Mouse (Mus musculus): Measurements from ENCODE around the gene Znfx1. TPM values are rescaled to one million over a fixed set of nuclear protein-coding genes. Genes with fewer than 3 reads are reported as not detected.

Znfx1 gene
- polyA plus RNA-seq, 1 experiment from 2014 or later: 10.2 TPM

DNA sequence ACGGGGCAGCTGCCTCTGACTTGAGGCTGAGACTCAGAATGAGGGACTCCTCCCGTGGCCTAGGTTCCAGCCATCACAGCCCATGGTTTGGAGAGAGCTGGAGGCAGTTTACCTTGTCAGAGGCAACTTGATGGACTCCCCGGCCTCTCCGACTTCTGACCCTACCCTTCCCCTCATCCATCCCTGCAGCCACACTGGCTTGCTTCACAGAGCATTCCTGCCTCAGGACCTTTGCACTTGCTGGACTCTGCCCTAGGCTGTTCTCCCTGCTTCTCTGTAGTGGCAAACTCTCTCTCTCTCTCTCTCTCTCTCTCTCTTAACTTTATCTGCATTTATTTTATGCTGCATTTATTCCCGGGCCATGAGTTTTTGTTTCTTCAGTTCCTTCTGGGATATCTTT is 24.0 kb upstream of the Znfx1 start:
- Histone ChIP-seq H3K4me3 (ENCODE audit: low read depth, low read length) (no peak overlapping the region), H3K9me3 (ENCODE audit: control insufficient read depth, low read length) (no peaks in the 10 kb centered on the region), H3K9ac (ENCODE audit: low read depth, low read length) (no peak overlapping the region), H3K4me2 (ENCODE audit: low read depth, low read length) (no peak overlapping the region), H3K36me3 (ENCODE audit: control insufficient read depth, insufficient read depth, low read length) (no peaks in the 10 kb centered on the region), H3K27ac (replicated peaks; ENCODE audit: low read depth, low read length) (no peak overlapping the region), H3K27me3 (replicated peaks; ENCODE audit: control insufficient read depth, insufficient read depth, low read length) (no peaks in the 10 kb centered on the region), H3K4me1 (ENCODE audit: control insufficient read depth, insufficient read depth, low read length) (no peaks in the 10 kb centered on the region)
- 78% methylated on average over 5 of the region's 5 CpGs for WGBS
- ATAC-seq (ENCODE audit: low read depth): no peak
- DNase-seq (ENCODE audit: low spot score): no peak

DNA sequence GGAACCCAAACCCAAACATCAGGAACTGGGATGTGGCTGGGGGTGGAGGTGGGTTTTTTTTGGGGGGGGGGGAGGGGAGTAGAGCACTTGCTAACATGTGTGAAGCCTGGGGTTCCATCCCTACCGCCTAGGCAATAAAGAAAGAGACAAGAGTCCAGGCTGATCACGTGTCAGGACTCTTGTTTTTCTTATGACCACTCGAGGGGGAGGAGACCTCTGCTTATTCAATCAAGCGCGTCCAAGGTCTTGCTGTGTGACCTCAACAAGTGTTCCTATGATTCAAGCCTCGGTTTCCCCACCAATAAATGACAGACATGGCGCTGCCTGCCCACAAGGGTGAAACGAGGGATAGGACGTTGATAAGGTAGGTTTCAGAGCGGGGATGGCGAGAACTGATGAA is 23.3 kb upstream of the Znfx1 start:
- no peaks in the 10 kb centered on the region for H3K4me1 ChIP-seq (ENCODE audit: control insufficient read depth, insufficient read depth, low read length)
- no peak for DNase-seq (ENCODE audit: low spot score)
- H3K4me2 ChIP-seq (ENCODE audit: low read depth, low read length): no peak overlapping the region
- H3K9me3 ChIP-seq (ENCODE audit: control insufficient read depth, low read length): no peaks in the 10 kb centered on the region
- ATAC-seq (ENCODE audit: low read depth): no peak
- no peaks in the 10 kb centered on the region for H3K27me3 ChIP-seq (replicated peaks; ENCODE audit: control insufficient read depth, insufficient read depth, low read length)
- H3K36me3 ChIP-seq (ENCODE audit: control insufficient read depth, insufficient read depth, low read length): no peaks in the 10 kb centered on the region
- H3K4me3 ChIP-seq (ENCODE audit: low read depth, low read length): no peak overlapping the region
- 66% methylated on average over 11 of the region's 11 CpGs for WGBS
- H3K27ac ChIP-seq (replicated peaks; ENCODE audit: low read depth, low read length): no peak overlapping the region
- no peak overlapping the region for H3K9ac ChIP-seq (ENCODE audit: low read depth, low read length)

DNA sequence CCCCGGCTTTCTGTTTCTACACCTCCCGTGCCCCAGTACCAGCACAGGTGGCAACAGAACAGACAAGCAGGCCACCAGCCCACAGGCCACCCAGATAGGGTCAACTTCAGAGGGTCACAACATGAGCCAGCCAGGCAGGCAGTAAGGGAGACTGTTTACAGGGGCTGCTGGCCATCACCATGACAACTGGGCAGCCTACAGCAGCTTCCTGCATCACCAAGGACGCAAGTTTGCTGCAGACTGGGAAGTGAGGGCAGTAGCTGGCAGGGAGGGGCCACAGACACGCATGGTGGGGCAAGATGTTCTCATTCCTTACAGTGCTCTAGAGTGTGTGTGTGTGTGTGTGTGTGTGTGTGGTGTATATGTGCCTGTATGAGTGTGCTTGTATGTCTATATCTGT is 18.8 kb upstream of the Znfx1 start:
- peaks cover 16% of the 10 kb centered on the region; the same call in 1 of the 2 replicates for H3K4me1 ChIP-seq (ENCODE audit: control insufficient read depth, insufficient read depth, low read length)
- H3K27ac ChIP-seq (replicated peaks; ENCODE audit: low read depth, low read length): no peak overlapping the region
- 0 out of 2 replicates have a peak, but pooled peaks have one; percentile 8 for ATAC-seq (ENCODE audit: low read depth)
- no peak overlapping the region for H3K9ac ChIP-seq (ENCODE audit: low read depth, low read length)
- H3K9me3 ChIP-seq (ENCODE audit: control insufficient read depth, low read length): no peaks in the 10 kb centered on the region
- H3K4me3 ChIP-seq (ENCODE audit: low read depth, low read length): no peak overlapping the region
- H3K27me3 ChIP-seq (replicated peaks; ENCODE audit: control insufficient read depth, insufficient read depth, low read length): no peaks in the 10 kb centered on the region
- 35% methylated on average over 4 of the region's 4 CpGs for WGBS
- DNase-seq (ENCODE audit: low spot score): peak; percentile 45
- no peaks in the 10 kb centered on the region for H3K36me3 ChIP-seq (ENCODE audit: control insufficient read depth, insufficient read depth, low read length)
- H3K4me2 ChIP-seq (ENCODE audit: low read depth, low read length): no peak overlapping the region

DNA sequence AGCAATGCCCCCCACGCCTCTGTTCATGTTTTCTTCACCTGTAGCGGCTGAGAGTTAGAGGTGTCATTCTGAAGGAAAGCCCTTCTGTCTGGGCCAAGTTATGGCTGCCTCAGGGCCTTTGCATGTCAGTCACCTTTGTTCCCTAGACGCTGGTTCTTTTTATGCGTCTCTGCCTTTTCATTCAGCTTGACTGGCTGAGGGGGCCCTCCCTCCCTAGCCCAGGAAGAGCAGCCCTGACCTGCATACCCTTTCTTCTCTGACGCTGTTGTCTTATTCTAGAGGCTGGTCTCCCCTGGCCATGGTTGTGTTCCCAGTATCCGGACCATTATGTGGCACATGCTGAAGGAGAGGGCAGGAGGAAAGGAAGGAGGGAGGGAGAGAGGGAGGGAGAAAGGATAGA is 18.3 kb upstream of the Znfx1 start:
- H3K9me3 ChIP-seq (ENCODE audit: control insufficient read depth, low read length): no peaks in the 10 kb centered on the region
- ATAC-seq (ENCODE audit: low read depth) (no peak), DNase-seq (ENCODE audit: low spot score) (no peak)
- no peak overlapping the region for H3K4me3 ChIP-seq (ENCODE audit: low read depth, low read length)
- H3K27ac ChIP-seq (replicated peaks; ENCODE audit: low read depth, low read length): no peak overlapping the region
- H3K4me2 ChIP-seq (ENCODE audit: low read depth, low read length): no peak overlapping the region
- peaks cover 16% of the 10 kb centered on the region; the same call in 1 of the 2 replicates for H3K4me1 ChIP-seq (ENCODE audit: control insufficient read depth, insufficient read depth, low read length)
- no peak overlapping the region for H3K9ac ChIP-seq (ENCODE audit: low read depth, low read length)
- 57% methylated on average over 6 of the region's 6 CpGs for WGBS
- no peaks in the 10 kb centered on the region for H3K36me3 ChIP-seq (ENCODE audit: control insufficient read depth, insufficient read depth, low read length)
- no peaks in the 10 kb centered on the region for H3K27me3 ChIP-seq (replicated peaks; ENCODE audit: control insufficient read depth, insufficient read depth, low read length)

DNA sequence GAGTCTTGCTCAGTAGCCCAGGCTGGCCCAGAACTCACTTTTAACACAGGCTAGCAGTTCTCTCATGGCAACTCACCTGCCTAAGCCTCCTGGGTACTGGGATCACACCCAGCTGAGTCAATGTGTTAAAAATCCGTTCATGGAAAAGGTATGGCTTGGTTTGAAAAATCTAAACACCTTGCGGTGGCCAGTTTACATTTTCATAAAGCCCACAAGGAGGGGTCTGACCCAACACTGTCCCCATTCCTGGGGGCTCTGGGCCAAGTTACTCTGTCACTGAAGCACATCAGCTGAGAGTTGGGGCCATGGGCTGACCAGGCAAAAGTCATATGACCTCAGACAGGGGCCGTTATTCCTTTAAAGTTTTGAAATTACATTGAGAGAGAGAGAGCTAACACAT is 17.6 kb upstream of the Znfx1 start:
- DNase-seq (ENCODE audit: low spot score) (no peak), ATAC-seq (ENCODE audit: low read depth) (no peak)
- H3K9ac ChIP-seq (ENCODE audit: low read depth, low read length): no peak overlapping the region
- H3K4me1 ChIP-seq (ENCODE audit: control insufficient read depth, insufficient read depth, low read length): peaks cover 16% of the 10 kb centered on the region; the same call in 1 of the 2 replicates
- no peaks in the 10 kb centered on the region for H3K9me3 ChIP-seq (ENCODE audit: control insufficient read depth, low read length)
- H3K27me3 ChIP-seq (replicated peaks; ENCODE audit: control insufficient read depth, insufficient read depth, low read length): no peaks in the 10 kb centered on the region
- 69% methylated on average over 3 of the region's 3 CpGs for WGBS
- no peak overlapping the region for H3K4me3 ChIP-seq (ENCODE audit: low read depth, low read length)
- no peaks in the 10 kb centered on the region for H3K36me3 ChIP-seq (ENCODE audit: control insufficient read depth, insufficient read depth, low read length)
- no peak overlapping the region for H3K4me2 ChIP-seq (ENCODE audit: low read depth, low read length)
- H3K27ac ChIP-seq (replicated peaks; ENCODE audit: low read depth, low read length): peak overlapping the region; percentile 75; the same call in 1 of the 2 replicates

DNA sequence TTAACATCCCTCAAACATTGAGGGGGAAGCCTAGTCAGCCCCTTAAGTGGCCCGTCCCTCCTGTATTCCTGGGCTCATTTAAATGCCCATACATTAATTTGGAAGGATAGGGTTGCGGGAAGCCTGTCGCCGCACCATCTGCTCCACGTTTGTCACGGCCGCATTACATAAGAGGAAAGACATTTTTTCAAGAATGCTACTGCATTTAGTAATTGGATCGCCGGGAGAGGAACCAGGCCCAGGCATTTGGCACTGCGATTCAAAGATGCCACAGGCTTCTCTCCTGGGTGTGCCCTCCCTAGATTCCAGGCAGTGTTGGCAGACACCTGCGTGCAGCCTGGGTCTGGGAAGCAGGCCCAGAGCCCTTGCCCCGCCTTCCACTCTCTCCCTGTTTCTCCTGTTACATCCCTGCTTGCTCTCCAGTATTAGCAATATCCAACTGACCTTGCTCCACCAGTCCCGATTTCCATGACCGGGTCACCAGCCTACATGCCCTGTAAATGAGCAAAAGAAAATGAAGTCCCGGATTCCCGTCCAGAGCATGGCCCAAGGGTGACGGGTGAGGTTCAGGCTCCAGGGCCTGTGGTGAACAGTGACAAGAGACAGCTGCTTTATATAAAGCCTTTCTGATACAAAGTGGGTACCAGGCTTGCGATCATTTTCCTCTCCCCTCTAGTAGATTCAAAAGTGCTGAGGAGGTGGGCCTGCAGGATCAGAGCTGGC is 16.9 kb upstream of the Znfx1 start:
- ATAC-seq (ENCODE audit: low read depth) (peak; percentile 86), DNase-seq (ENCODE audit: low spot score) (peak; percentile 93)
- peak overlapping the region; percentile 75 for H3K27ac ChIP-seq (replicated peaks; ENCODE audit: low read depth, low read length)

DNA sequence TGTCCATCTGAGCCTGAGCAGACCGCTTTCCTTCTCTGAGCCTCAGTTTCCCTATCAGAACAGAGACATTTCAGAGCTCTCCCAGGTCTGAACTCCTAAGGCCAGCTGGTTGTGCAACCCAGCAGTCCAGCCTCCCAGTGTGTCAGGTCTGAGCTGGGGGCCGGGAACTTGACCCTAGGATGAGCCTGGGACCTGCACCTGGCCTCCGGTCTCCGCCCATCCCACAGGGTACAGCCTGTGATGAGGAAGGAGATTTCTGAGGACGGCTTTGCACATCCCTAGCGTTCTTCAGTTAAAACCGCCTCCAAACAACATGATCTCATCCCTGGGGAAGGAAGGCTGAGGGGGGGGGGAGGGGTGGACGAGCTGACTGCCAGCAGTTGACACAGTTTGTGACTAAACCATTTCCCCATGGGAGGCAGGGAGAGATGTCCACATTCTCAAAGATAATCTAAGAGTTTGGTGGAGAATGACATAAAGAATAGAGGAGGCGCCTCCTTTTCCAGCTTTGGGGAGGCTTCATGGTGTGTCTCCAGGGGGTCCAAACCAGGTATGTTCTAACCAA is 16.2 kb upstream of the Znfx1 start:
- Histone ChIP-seq H3K36me3 (ENCODE audit: control insufficient read depth, insufficient read depth, low read length) (no peaks in the 10 kb centered on the region), H3K27me3 (replicated peaks; ENCODE audit: control insufficient read depth, insufficient read depth, low read length) (no peaks in the 10 kb centered on the region), H3K4me2 (ENCODE audit: low read depth, low read length) (peak overlapping the region; percentile 1; the same call in 1 of the 2 replicates), H3K9me3 (ENCODE audit: control insufficient read depth, low read length) (no peaks in the 10 kb centered on the region), H3K4me3 (ENCODE audit: low read depth, low read length) (no peak overlapping the region), H3K27ac (replicated peaks; ENCODE audit: low read depth, low read length) (peak overlapping the region; percentile 48), H3K9ac (ENCODE audit: low read depth, low read length) (no peak overlapping the region), H3K4me1 (ENCODE audit: control insufficient read depth, insufficient read depth, low read length) (peaks cover 16% of the 10 kb centered on the region; the same call in 1 of the 2 replicates)
- ATAC-seq (ENCODE audit: low read depth): peak; percentile 27
- 28% methylated on average over 8 of the region's 9 CpGs for whole genome bisulfite sequencing
- DNase-seq (ENCODE audit: low spot score): peak; percentile 73

More for the DNA sequence above, 16.9 kb upstream of the Znfx1 start:
- Histone ChIP-seq H3K27me3 (replicated peaks; ENCODE audit: control insufficient read depth, insufficient read depth, low read length) (no peaks in the 10 kb centered on the region), H3K4me1 (ENCODE audit: control insufficient read depth, insufficient read depth, low read length) (peaks cover 16% of the 10 kb centered on the region; the same call in 1 of the 2 replicates), H3K4me3 (ENCODE audit: low read depth, low read length) (no peak overlapping the region), H3K9ac (ENCODE audit: low read depth, low read length) (no peak overlapping the region), H3K9me3 (ENCODE audit: control insufficient read depth, low read length) (no peaks in the 10 kb centered on the region), H3K4me2 (ENCODE audit: low read depth, low read length) (0 out of 2 replicates have a peak overlapping the region, but pooled peaks have one; percentile 18), H3K36me3 (ENCODE audit: control insufficient read depth, insufficient read depth, low read length) (no peaks in the 10 kb centered on the region)
- WGBS: 29% methylated on average over 18 of the region's 18 CpGs

DNA sequence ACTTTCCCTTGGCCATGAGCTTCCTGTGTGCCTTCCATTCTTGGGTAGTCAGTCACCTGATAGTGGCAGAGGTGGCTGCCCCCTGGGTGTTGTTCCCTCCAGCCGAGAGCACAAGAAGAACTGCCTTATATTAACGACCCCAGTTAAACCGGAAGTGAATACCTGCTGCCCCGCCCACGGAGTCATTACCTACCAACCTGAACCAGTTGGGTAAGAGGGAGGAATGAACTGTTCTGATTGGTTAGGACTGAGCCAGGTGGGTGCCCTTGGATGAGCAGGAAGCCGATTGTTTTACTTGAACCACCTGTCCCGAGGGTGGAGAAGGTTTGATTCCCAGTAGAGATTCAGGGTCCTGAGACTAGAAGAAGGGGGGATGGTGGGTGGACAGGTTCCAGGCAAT is 15.7 kb upstream of the Znfx1 start:
- no peak for DNase-seq (ENCODE audit: low spot score)
- H3K27me3 ChIP-seq (replicated peaks; ENCODE audit: control insufficient read depth, insufficient read depth, low read length): no peaks in the 10 kb centered on the region
- ATAC-seq (ENCODE audit: low read depth): peak; percentile 19; the same call in 1 of the 2 replicates
- H3K4me1 ChIP-seq (ENCODE audit: control insufficient read depth, insufficient read depth, low read length): peaks cover 16% of the 10 kb centered on the region; the same call in 1 of the 2 replicates
- 31% methylated on average over 7 of the region's 7 CpGs for WGBS
- no peak overlapping the region for H3K4me3 ChIP-seq (ENCODE audit: low read depth, low read length)
- H3K9ac ChIP-seq (ENCODE audit: low read depth, low read length): no peak overlapping the region
- peak overlapping the region; percentile 48 for H3K27ac ChIP-seq (replicated peaks; ENCODE audit: low read depth, low read length)
- no peaks in the 10 kb centered on the region for H3K9me3 ChIP-seq (ENCODE audit: control insufficient read depth, low read length)
- H3K4me2 ChIP-seq (ENCODE audit: low read depth, low read length): peak overlapping the region; percentile 1; the same call in 1 of the 2 replicates
- no peaks in the 10 kb centered on the region for H3K36me3 ChIP-seq (ENCODE audit: control insufficient read depth, insufficient read depth, low read length)
